Mouse (Mus musculus) myocyte (in vitro differentiated cells): Measurements from ENCODE around the gene Itpk1.

Experiments
- POLR2A ChIP-seq: IDR thresholded peaks from one replicate; pipeline ENCODE4 v1.6.1; 2011; ENCODE audit warnings: low read depth, mild to moderate bottlenecking, control low read depth, moderate library complexity; ENCODE audit not compliant: insufficient read length
- POLR2AphosphoS2 ChIP-seq: IDR thresholded peaks from one replicate; pipeline ENCODE4 v1.6.1; 2011; ENCODE audit warnings: low read depth, control low read depth; ENCODE audit not compliant: insufficient read length
- USF1 ChIP-seq: IDR thresholded peaks from one replicate; pipeline ENCODE4 v1.6.1; 2011; ENCODE audit warnings: low read depth, mild to moderate bottlenecking, control low read depth, moderate library complexity

- TF ChIP-seq POLR2AphosphoS2 (no peak), POLR2A (no peak), USF1 (no peak)
Observed at GRCm38 (mm10) chr12:102722966-102723365, 18.2 kb upstream of the Itpk1 start.
